Mouse (Mus musculus) regulatory T cell (primary cell): ENCODE results near the gene Krtdap.

Source experiments
- in situ Hi-C: fragments of 300-600 bp; cut with MboI, MseI; formaldehyde crosslinking; loops from one replicate; pipeline ENCODE4 v1.15.1; 2025; ENCODE audit warnings: high pct_unique_total_duplicates

The Krtdap gene

DNA sequence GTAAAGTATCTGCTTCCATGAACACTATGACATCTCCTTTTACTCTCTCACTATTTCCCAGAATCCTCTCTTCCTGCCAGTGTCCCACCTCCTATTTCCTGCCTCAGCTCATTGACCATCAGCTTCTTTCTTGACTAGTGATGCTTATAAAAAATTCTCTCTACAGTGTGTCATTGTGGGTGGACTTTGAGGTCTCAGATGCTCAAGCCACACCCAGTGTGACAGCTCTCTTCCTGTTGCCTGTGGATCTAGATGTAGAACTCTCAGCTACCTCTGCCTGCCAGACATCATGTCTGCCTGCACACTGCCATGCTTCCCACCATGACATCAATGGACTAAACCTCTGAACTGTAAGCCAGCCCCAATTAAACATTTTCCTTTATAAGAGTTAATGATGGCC, 49.6 kb downstream of the Krtdap start:
- in situ Hi-C loops = no loop called here

DNA sequence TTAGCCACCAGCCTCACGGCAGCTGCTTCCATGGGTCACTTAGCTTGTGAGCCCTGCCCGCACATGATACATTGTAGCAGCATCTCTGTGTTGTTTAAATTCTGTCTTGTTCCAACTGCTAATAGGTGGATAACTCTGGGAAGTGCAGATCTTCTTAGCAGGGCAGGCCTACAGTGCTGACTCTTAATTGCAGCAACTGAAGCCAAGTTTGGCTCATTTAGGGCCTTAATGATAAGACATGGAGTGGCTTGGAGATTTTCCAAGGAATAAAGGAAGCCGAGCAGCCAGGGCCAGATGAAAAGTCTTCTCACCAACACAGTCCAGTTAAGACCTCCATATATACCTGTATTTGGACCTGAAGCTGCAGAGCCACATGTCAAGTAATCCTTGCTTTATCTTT, 52.6 kb downstream of the Krtdap start:
- in situ Hi-C loops = no loop called here
